Mouse (Mus musculus): Measurements from ENCODE around the gene Mtmr3.

The Mtmr3 gene

GRCm38 (mm10) chr11:4594608-4595500, at the start of gene Mtmr3:
Gene Mtmr3 (minus strand): TSS chr11:4594863.
- DNase-seq, result peak; percentile 96 to 97

DNA sequence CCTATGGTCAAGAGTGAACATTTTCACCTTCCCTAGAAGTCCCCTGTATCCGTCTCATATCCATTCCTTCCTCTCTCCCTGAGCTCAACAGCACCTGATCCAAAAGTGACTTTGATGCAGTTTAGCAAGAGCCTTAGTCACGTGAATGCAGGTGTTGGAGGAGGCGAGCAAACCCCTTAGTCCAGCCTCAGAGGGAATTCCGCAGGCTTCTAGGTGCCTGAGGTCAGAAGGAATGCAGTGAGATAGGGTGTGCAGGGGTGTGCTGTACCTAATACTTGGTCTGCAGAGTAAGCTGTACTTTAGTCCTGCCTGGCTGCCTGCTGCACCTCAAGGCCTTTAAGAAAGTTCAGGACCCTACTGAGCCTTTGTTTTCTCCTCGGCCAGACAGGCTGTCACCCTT, 49.1 kb upstream of the Mtmr3 start:
- DNase-seq, result no peak

DNA sequence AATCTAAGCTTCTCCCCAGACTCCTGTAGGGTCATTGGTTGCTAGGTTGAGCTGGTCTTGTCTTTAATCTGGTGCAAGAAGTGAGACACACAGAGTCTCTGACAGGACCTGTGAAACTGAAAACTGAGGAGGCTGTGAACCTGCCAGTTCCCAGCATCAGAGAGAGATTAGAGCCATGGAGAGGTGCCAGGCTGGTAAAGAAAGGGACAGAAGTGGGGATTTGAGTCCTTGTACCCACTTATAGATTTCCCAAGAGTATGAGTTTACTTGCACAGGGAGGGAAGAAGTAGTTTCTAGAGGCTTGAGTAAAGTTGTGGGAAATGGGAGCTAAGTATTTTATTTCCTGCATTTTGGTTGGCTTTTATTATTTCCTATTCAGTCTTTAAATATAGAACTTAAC, 46.5 kb upstream of the Mtmr3 start:
- no peak for DNase-seq

DNA sequence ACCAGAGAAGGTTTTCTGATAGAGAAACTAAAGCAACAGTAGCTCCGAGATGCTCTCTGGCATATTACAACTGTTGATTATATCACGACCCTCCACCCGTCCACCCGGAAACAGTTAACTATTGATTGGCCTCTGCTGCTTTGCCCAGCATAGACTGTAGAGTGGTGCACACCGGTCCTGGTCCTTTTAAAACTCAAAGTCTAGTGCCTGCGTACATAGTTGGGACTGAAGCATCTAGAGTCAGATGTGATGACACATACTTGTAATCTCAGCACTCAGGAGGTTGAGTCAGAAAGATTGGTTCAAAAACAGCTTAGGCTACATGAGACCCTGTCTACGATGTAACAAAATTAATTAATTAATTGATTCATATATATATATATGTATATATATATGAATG, 43.6 kb upstream of the Mtmr3 start:
- DNase-seq, result no peak

GRCm38 (mm10) chr11:4637534-4638234, 43.0 kb upstream of the Mtmr3 start, which contains the start of gene Ascc2:
Gene Ascc2 (plus strand): TSS chr11:4637747.
- peak; percentile 85 to 89 for DNase-seq

- DNase-seq, result no peak
Measured at GRCm38 (mm10) chr11:4636782-4637342, 42.2 kb upstream of the Mtmr3 start.

- DNase-seq, result no peak
Measured at GRCm38 (mm10) chr11:4634395-4634794, 39.7 kb upstream of the Mtmr3 start.

DNA sequence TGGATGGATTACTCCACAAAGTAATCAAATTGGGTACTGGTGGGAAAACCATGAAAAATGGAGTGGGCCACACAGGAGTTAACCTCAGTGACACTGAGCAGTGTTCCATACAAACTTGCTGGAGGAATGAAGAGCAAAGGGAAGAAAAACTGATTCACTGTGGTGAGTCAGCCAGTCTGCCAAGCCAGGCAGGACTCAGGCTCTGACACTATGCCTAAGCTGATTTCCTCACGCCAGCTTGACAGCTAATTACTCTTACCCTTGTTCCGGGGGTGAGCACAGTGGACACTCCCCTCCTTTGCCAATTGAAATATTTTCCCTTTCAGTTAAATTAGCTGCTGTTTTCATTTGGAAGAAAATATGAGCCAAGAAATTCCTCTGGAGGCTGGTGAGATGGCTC, 38.8 kb upstream of the Mtmr3 start:
- no peak for DNase-seq

DNA sequence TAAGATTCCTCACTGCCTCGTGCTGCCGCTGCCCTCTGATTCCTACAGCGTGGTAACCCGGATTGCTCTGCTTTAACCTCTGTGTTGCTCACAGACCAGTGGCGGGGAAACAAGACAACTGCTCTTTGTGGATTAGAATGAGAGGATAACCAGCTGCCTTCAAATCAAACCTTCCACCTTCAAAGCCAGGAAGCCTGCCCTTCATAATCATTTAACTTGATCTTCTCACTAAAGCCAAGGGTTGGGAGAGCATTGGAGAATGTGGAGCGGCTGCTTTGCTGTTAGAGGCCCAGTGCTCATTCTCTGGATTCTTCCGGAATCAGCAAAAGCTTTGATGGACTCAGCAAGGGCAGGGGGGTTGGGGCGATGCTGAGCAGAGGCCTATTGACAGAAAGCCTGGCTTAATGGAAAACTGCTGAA, 35.2 kb upstream of the Mtmr3 start:
- DNase-seq, result no peak

- no peak for DNase-seq
Measured at GRCm38 (mm10) chr11:4627636-4628035, 33.0 kb upstream of the Mtmr3 start.

- no peak for DNase-seq
Measured at GRCm38 (mm10) chr11:4625931-4626330, 31.3 kb upstream of the Mtmr3 start.

GRCm38 (mm10) chr11:4622997-4623396, 28.3 kb upstream of the Mtmr3 start:
- no peak for DNase-seq

- no peak for DNase-seq
Measured at GRCm38 (mm10) chr11:4622442-4622986, 27.9 kb upstream of the Mtmr3 start.

- DNase-seq, result no peak
Measured at GRCm38 (mm10) chr11:4621866-4622265, 27.2 kb upstream of the Mtmr3 start.

DNA sequence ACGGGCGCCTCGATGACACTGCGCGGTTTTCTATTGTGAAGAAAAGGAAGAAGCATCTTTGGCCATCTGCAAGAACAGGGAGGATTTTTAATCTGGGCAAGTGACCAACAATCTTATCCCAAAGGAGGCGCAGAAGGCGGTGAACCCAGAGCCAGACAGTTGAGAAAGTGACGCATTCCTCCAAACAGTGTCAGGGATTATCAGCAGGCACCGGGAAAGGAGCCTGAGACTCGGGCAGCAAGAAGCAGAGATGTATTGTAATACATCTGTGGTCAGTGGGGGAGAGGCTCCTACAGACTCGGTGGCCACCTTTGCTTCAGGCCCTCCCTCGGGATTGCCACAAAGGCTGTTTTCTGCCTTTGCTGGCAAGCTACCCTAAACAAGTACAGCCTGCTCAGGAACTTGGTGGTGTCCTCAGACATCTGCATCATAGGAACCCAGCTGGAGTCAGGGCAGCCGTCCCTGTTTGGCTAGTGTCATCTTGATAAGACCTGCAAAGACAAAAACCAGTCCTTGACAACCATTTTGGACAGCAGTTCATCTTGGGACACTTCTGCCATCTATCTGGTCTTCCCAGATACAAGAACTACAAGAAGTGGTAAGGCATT, 25.9 kb upstream of the Mtmr3 start:
- peak; percentile 21 to 23 for DNase-seq

GRCm38 (mm10) chr11:4620017-4620485, 25.4 kb upstream of the Mtmr3 start, which contains the start of gene Gm11032:
Gene Gm11032 (plus strand): TSS chr11:4620067.
- peak; percentile 6 to 15 for DNase-seq

- DNase-seq, result no peak
Measured at GRCm38 (mm10) chr11:4611904-4612303, 17.2 kb upstream of the Mtmr3 start.

- DNase-seq, result no peak
Measured at GRCm38 (mm10) chr11:4606541-4606940, 11.9 kb upstream of the Mtmr3 start.

GRCm38 (mm10) chr11:4605414-4605813, 10.8 kb upstream of the Mtmr3 start:
- peak in 1 of 2 experiments; percentile 22 for DNase-seq

GRCm38 (mm10) chr11:4604441-4604840, 9.8 kb upstream of the Mtmr3 start:
- DNase-seq, result no peak

DNA sequence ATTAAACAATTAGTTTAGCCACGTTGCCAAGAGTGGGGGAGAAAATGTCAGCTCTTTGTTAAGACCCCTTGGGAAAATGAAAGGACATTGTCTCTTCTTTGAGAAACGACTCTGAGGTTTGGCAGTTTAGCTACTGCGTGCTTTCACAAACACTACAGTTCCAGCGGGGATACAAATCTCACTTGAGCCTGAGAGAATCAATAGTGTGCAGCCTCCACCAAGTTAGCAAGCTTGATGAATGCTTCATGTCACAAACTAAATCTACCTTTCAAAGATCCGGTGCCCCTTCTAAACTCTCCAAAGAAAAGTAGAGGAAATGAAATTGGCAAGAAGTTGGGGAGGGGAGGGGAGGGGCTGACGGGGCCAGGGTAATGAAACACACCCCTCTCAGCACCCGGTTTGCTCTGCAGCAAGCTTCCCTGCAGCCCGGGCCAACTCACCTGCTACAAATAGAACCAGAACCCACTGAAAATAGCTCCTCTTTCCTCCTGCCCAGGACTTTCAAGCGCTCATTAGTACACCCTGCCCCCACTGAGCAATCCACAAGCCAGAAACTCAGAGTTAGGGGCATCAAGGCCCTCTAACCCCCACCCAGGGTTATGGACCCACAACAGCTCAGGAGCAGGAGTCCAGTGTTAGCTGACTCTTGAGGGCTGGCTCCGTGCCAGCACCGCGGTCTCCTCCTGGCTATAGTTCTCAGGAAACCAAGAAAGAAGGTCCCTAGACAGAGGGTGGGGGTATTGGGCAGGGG, 8.2 kb upstream of the Mtmr3 start:
- DNase-seq, result peak; percentile 49 to 61

DNA sequence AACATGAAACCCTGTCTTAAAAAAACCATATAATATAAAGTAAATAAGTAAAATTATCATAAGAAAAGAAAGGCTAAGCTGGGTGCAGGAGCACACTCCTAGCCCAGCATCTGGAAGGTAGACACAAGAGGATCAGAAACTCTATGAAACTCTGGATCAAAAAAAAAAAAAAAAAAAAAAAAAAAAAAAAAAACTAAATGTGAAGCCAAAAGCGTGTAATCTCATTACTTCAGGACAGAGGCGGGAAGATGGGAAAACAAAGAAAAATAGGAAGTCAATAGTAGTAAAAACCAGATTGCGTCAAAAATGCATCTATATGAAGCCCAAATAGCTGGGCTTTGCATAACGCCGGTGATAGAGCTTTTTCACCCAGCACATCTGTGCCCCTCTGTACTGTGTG, 7.2 kb upstream of the Mtmr3 start:
- no peak for DNase-seq

Measured in cerebellum, postnatal 14 days (tissue).